Mouse (Mus musculus) small intestine, adult 10 weeks (tissue): ENCODE measurements around the gene Gm49353. TPM values are rescaled to one million over a fixed set of nuclear protein-coding genes. Genes with fewer than 3 reads are reported as not detected.

Experiments
- polyA plus RNA-seq: library from polyadenylated mRNA; stranded (reverse); fragments of 350-450 nt; fragmentation: Illumina TruSeq; extraction: RNeasy Lipid Tissue Mini Kit (QIAGEN cat#74804); gene quantifications from one replicate; pipeline ENCODE4 v1.2.3, GENCODE M21; 2014; ENCODE audit warnings: low replicate concordance

Gene Gm49353
- not detected for polyA plus RNA-seq

GRCm38 (mm10) chr10:29198642-29199041 lies at the start of gene Gm49353:
Gene Gm49353 (plus strand): TSS chr10:29198954.

GRCm38 (mm10) chr10:29211453-29211852 lies 12.7 kb downstream of the Gm49353 start, which contains the start of gene 9330159F19Rik:
Gene 9330159F19Rik (plus strand): TSS chr10:29211606.

Other genes with a start within 250 kb of the Gm49353 start
- gene 2310057J18Rik, start 212.7 kb upstream of the Gm49353 start, polyA plus RNA-seq, result not detected
- gene Soga3, start 55.1 kb upstream of the Gm49353 start, polyA plus RNA-seq, result 1.2 TPM
- 1.2 TPM for gene 9330159F19Rik, start 12.7 kb downstream of the Gm49353 start, polyA plus RNA-seq
- gene Echdc1, start 114.2 kb downstream of the Gm49353 start, polyA plus RNA-seq, result 99.0 TPM
- 72.7 TPM for gene Rnf146, start 163.5 kb downstream of the Gm49353 start, polyA plus RNA-seq